Mouse (Mus musculus): ENCODE measurements around the gene Cyp2u1. TPM values are rescaled to one million over a fixed set of nuclear protein-coding genes. Genes with fewer than 3 reads are reported as not detected.

Gene Cyp2u1
- polyA plus RNA-seq, 1 experiment from 2014 or later: 1.5 TPM

DNA sequence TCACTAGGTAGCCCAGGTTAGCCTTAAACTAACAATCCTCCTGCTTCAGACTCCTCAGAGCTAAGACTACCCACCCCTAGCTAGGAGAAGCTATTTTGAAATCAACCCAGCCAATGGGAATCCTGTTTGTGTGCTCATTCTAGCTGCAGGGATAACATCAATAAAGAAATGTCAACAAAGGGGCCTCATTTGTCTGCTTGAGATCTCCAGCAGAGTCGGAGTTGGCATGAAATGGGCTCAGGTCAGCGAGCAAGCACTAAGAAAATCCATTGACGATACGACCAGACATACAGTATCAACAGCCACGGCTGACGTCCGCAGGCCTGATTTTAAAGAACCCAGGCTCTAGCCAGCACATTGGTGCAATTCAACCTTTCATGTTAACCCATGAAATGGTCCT is 24.2 kb upstream of the Cyp2u1 start:
- H3K9me3 ChIP-seq: no peaks in the 10 kb centered on the region
- DNase-seq (ENCODE audit: low spot score): no peak
- no peaks in the 10 kb centered on the region for H3K36me3 ChIP-seq (replicated peaks)
- 76% methylated on average over 7 of the region's 7 CpGs for WGBS
- no peaks in the 10 kb centered on the region for H3K27me3 ChIP-seq (replicated peaks; ENCODE audit: low read depth, poor library complexity, severe bottlenecking)
- no peak overlapping the region for H3K4me3 ChIP-seq
- H3K27ac ChIP-seq (replicated peaks): no peak overlapping the region
- H3K4me1 ChIP-seq: peaks cover 3% of the 10 kb centered on the region; the same call in 1 of the 2 replicates

DNA sequence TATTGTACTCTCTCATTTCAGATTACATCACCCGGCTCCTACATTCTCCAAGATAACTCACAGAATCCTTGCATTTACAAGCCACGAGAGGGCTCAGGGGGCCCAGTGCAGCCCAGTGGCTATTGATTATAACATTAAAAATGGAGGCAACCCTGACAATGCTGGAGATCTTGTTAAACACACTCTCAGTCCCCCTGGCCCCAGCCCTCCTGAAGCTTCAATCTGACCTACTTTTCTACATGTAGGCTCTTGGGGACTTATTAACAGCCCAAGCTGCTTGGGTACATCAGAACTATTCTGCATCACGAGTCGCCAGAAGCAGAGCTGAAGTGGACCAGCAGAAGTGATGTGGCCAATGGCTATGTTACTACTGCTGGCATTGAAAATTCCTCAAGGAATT is 23.6 kb upstream of the Cyp2u1 start:
- peaks cover 3% of the 10 kb centered on the region; the same call in 1 of the 2 replicates for H3K4me1 ChIP-seq
- no peak overlapping the region for H3K27ac ChIP-seq (replicated peaks)
- H3K36me3 ChIP-seq (replicated peaks): no peaks in the 10 kb centered on the region
- no peaks in the 10 kb centered on the region for H3K27me3 ChIP-seq (replicated peaks; ENCODE audit: low read depth, poor library complexity, severe bottlenecking)
- no peak overlapping the region for H3K4me3 ChIP-seq
- DNase-seq (ENCODE audit: low spot score): no peak
- H3K9me3 ChIP-seq: no peaks in the 10 kb centered on the region
- WGBS: 89% methylated on average over 4 of the region's 4 CpGs

DNA sequence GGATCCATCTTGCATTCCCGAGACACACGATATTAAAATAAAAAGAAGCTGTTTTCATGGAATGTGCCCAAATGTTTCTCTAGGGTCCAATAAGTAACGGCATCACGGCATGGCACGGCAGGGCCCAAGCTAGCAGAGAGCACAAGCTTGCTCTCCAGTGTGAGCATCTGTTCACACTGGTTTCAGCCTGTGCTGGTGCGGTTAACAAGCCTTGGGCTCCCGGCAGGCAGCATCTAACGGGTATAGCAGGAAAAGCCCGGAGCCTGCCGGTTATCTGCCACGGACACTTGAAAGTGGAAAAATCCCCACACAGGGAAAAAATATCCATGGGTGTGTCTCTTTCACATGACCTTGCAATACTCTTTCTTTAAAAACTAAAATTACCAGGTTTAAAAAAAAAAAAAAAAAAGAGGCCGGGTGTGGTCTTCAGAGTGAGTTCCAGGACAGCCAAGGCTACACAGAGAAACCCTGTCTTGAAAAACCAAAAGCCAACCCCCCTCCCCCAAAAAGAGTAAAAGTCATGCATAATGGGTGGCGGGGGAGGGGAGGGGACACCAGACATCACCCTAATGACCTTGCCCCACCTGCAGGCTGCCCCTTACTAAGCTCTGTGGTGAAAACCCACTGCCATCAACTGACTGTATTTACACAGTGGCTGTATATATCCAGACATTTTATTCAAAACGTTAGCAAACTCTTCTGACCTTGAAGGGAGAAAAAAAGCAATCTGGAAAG is 19.2 kb upstream of the Cyp2u1 start:
- Histone ChIP-seq H3K4me3 (no peak overlapping the region), H3K36me3 (replicated peaks) (no peaks in the 10 kb centered on the region), H3K27ac (replicated peaks) (no peak overlapping the region), H3K9me3 (no peaks in the 10 kb centered on the region), H3K27me3 (replicated peaks; ENCODE audit: low read depth, poor library complexity, severe bottlenecking) (peaks cover 5% of the 10 kb centered on the region; the same call in 1 of the 2 replicates), H3K4me1 (peaks cover 6% of the 10 kb centered on the region)
- WGBS: 76% methylated on average over 14 of the region's 14 CpGs
- DNase-seq (ENCODE audit: low spot score): no peak

DNA sequence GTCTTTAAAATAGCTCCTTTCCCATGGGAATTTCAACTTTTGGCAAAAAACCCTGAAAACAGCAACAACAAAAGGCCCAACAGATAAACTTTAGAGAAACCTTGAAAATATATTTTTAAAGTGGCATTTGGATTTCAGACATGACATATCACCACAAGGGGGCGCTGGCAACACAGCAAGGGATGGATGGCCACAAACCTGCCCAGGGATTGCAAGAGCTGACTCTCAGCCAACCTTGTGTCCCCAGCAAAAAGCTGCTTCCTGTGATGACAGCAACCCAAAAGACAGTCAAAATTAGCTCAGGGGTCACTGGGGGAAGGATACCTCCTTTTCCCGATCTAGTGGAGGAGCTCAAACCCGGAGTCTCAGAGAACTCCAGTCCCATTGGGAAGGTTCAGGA is 17.2 kb upstream of the Cyp2u1 start:
- Histone ChIP-seq H3K4me3 (no peak overlapping the region), H3K36me3 (replicated peaks) (no peaks in the 10 kb centered on the region), H3K4me1 (peaks cover 16% of the 10 kb centered on the region), H3K9me3 (no peaks in the 10 kb centered on the region), H3K27ac (replicated peaks) (no peak overlapping the region), H3K27me3 (replicated peaks; ENCODE audit: low read depth, poor library complexity, severe bottlenecking) (peaks cover 5% of the 10 kb centered on the region; the same call in 1 of the 2 replicates)
- peak; percentile 83 for DNase-seq (ENCODE audit: low spot score)
- 6% methylated on average over 3 of the region's 3 CpGs for WGBS

DNA sequence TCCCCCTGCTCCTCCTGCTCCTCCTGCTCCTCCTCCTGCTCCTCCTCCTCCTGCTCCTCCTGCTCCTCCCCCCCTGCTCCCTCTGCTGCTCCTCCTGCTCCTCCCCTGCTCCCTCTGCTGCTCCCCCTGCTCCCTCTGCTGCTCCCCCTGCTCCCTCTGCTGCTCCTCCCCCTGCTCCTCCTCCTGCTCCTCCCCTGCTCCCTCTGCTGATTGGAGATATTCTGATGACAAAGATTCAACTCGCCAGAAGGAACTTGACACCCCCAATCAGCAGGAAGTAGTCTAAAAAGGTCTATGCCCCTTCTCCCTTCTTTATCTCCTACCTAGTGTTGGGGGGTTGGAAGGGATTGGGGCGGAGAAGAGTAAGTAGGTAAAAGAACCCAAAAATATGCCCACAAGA is 15.2 kb upstream of the Cyp2u1 start:
- Histone ChIP-seq H3K27ac (replicated peaks) (no peak overlapping the region), H3K9me3 (no peaks in the 10 kb centered on the region), H3K36me3 (replicated peaks) (no peaks in the 10 kb centered on the region), H3K4me3 (no peak overlapping the region), H3K27me3 (replicated peaks; ENCODE audit: low read depth, poor library complexity, severe bottlenecking) (peaks cover 5% of the 10 kb centered on the region; the same call in 1 of the 2 replicates), H3K4me1 (peaks cover 16% of the 10 kb centered on the region)
- 55% methylated on average over 2 of the region's 2 CpGs for WGBS
- DNase-seq (ENCODE audit: low spot score): no peak

DNA sequence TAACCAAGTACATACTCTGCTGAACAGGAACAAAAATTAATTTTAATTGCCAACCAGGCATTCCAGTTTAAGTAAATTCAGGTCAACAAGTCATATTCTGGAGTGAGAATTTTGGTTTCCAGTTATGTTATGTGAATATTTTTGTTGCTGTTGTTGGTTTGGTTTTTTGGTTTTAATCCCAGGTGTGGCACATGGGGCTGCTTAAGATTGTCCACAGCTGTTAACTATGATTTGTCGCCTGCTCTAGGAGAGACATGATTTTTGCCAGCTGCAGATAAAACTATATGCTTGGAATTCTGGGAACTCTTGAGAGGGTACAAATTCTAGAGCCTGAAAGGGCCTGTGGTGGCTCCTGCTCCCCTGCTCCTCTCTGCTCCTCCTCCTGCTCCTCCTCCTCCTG is 14.1 kb upstream of the Cyp2u1 start:
- 85% methylated on average over 1 of the region's 1 CpGs for WGBS
- Histone ChIP-seq H3K9me3 (no peaks in the 10 kb centered on the region), H3K4me1 (peaks cover 13% of the 10 kb centered on the region), H3K27ac (replicated peaks) (no peak overlapping the region), H3K4me3 (no peak overlapping the region), H3K27me3 (replicated peaks; ENCODE audit: low read depth, poor library complexity, severe bottlenecking) (peaks cover 5% of the 10 kb centered on the region; the same call in 1 of the 2 replicates), H3K36me3 (replicated peaks) (no peaks in the 10 kb centered on the region)
- DNase-seq (ENCODE audit: low spot score): no peak

DNA sequence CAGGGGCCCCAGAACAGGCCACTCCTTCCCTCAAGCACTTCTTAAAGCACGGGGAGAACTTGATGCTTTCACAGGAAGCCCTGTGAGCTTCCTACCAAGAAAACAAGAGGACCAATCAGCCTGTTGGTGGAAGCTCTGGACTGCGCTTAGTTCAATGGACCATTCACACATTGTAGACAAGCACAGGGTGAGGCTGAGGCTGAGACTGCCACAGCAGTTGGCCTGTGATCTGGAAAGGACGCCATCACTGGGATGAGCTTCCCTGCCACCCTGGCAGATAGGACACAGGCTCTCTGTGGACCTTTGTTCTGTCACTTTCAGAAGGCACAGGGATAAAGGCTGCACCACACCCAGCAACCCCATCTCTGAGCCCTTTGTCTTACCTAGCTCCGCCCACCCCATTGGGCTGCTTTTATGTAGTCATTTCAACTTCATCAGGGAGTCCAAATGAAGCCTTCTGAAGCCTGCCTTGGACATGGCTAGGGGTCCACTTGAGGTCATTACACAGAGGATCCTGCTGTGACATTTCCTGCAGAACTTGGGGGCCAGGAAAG is 13.0 kb upstream of the Cyp2u1 start:
- H3K27ac ChIP-seq (replicated peaks): peak overlapping the region; percentile 35; the same call in 1 of the 2 replicates
- H3K4me3 ChIP-seq: no peak overlapping the region
- DNase-seq (ENCODE audit: low spot score): no peak

DNA sequence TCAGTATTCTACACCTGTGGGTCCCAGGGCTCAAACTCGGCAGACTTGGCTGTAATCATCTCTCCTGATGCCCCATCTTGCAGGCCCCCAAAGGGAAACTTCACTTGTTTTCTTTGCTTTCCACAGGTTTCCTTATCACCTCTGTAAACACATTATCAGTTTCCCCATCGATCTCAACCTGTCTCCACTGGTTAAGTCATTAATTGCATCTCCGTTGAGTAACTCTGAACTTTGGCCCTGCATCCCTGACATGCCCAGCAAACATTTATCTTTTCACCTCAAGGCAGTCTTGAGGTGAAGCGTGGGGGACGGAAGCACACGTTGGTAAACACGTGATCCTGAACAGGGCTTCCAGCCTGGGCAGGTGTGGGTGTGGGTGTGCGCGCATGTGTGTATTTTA is 9.3 kb upstream of the Cyp2u1 start:
- H3K27me3 ChIP-seq (replicated peaks; ENCODE audit: low read depth, poor library complexity, severe bottlenecking): no peaks in the 10 kb centered on the region
- DNase-seq (ENCODE audit: low spot score): no peak
- no peak overlapping the region for H3K27ac ChIP-seq (replicated peaks)
- 86% methylated on average over 9 of the region's 9 CpGs for WGBS
- peaks cover 13% of the 10 kb centered on the region for H3K9me3 ChIP-seq
- no peak overlapping the region for H3K4me3 ChIP-seq
- H3K4me1 ChIP-seq: peaks cover 9% of the 10 kb centered on the region
- no peaks in the 10 kb centered on the region for H3K36me3 ChIP-seq (replicated peaks)

More for the DNA sequence above, 13.0 kb upstream of the Cyp2u1 start:
- Histone ChIP-seq H3K4me1 (peaks cover 13% of the 10 kb centered on the region), H3K9me3 (no peaks in the 10 kb centered on the region), H3K27me3 (replicated peaks; ENCODE audit: low read depth, poor library complexity, severe bottlenecking) (peaks cover 5% of the 10 kb centered on the region; the same call in 1 of the 2 replicates), H3K36me3 (replicated peaks) (no peaks in the 10 kb centered on the region)
- WGBS: 51% methylated on average over 4 of the region's 4 CpGs

DNA sequence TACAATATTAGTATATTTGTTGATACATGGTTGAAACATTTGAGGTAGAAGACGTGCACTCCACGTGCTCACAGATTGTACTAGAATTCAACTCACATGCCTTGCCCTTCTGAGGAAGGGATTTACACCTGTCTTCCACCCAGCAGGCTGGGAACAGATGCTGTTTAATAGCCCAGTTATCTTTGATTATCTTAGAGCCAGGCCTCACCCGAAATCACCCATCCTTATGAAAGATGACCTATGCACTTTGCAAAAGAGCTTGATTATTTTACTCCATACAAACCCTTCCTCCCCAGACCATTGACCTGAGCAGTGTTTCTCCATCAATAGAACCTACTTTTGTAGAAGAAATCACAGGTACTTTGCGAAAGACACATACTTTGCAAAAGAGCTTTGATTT is 7.5 kb upstream of the Cyp2u1 start:
- Histone ChIP-seq H3K4me3 (no peak overlapping the region), H3K4me1 (peaks cover 2% of the 10 kb centered on the region; the same call in 1 of the 2 replicates), H3K36me3 (replicated peaks) (no peaks in the 10 kb centered on the region), H3K27ac (replicated peaks) (no peak overlapping the region), H3K9me3 (peaks cover 13% of the 10 kb centered on the region), H3K27me3 (replicated peaks; ENCODE audit: low read depth, poor library complexity, severe bottlenecking) (no peaks in the 10 kb centered on the region)
- DNase-seq (ENCODE audit: low spot score): no peak
- 87% methylated on average over 4 of the region's 4 CpGs for WGBS

DNA sequence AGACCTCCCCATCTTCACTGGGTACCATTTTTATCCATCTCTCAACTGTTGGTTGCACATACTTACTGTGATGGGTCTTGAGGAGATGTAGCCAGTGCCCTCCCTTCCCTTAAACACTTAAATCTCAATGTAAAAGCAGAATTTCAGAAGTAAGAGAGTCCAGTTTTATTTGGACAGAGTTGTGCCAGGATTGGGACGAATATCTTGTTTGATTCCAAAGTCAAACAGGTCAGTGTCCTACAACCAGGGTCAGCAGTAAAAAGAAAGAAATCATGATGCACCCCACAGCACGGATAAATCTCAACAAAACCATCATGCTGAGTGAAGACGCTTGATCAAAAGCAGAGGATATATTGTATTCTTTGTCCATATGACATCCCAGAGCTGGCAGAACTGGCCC is 4.8 kb upstream of the Cyp2u1 start:
- H3K27ac ChIP-seq (replicated peaks): no peak overlapping the region
- WGBS: 90% methylated on average over 3 of the region's 3 CpGs
- peaks cover 13% of the 10 kb centered on the region for H3K9me3 ChIP-seq
- no peak for DNase-seq (ENCODE audit: low spot score)
- H3K4me3 ChIP-seq: no peak overlapping the region
- H3K27me3 ChIP-seq (replicated peaks; ENCODE audit: low read depth, poor library complexity, severe bottlenecking): peaks cover 18% of the 10 kb centered on the region
- H3K4me1 ChIP-seq: peaks cover 5% of the 10 kb centered on the region; the same call in 1 of the 2 replicates
- H3K36me3 ChIP-seq (replicated peaks): no peaks in the 10 kb centered on the region

DNA sequence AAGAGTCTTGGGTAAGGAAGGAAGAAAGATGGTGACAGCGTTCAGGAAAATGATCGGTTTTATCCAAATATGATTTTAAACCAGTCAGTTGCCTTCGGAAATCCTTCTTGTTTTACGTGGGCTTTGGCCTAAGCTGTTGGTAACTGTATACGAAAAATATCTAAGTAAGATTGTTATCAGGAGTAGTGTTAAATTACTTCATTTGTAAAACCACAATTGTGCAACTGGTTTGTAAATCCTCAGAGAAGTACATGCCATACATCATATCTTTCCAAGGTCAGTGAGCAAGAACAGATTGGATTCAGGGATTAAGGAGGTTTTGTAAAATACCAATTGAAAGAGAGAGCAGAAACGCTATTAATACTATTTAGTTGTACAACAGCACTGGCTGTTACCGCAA is 3.2 kb upstream of the Cyp2u1 start:
- H3K27me3 ChIP-seq (replicated peaks; ENCODE audit: low read depth, poor library complexity, severe bottlenecking): peaks cover 26% of the 10 kb centered on the region
- no peak for DNase-seq (ENCODE audit: low spot score)
- 91% methylated on average over 7 of the region's 7 CpGs for WGBS

DNA sequence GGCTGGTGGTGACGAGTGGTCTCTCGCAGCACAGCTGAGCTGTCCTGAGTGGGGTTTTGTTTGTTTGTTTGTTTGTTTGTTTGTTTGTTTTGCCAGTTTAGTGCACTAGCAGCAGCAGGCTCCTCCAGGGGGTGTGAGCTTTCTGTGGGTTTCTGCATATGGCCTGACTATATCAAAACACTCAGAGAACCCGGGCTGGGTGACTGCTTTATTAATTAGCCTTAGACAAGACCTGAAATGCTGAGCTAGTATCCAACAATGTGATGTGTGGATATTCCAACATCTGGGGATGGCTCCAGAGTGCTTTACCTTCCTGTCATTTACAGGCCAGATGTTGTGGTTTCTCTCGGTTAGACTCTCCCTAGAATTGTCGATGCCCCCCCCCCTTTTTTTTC is 290 bp upstream of the Cyp2u1 start:
- Histone ChIP-seq H3K27me3 (replicated peaks; ENCODE audit: low read depth, poor library complexity, severe bottlenecking) (peaks cover 32% of the 10 kb centered on the region), H3K27ac (replicated peaks) (peak overlapping the region; percentile 77; the same call in 1 of the 2 replicates), H3K36me3 (replicated peaks) (no peaks in the 10 kb centered on the region), H3K4me3 (peak overlapping the region; percentile 84), H3K9me3 (0 out of 2 replicates have a peak, but pooled peaks cover under 1% of the 10 kb centered on the region), H3K4me1 (peaks cover 17% of the 10 kb centered on the region)
- WGBS: 23% methylated on average over 5 of the region's 5 CpGs
- no peak for DNase-seq (ENCODE audit: low spot score)

More for the DNA sequence above, 3.2 kb upstream of the Cyp2u1 start:
- Histone ChIP-seq H3K27ac (replicated peaks) (no peak overlapping the region), H3K4me3 (no peak overlapping the region), H3K4me1 (peaks cover 11% of the 10 kb centered on the region), H3K9me3 (peaks cover 13% of the 10 kb centered on the region), H3K36me3 (replicated peaks) (no peaks in the 10 kb centered on the region)

DNA sequence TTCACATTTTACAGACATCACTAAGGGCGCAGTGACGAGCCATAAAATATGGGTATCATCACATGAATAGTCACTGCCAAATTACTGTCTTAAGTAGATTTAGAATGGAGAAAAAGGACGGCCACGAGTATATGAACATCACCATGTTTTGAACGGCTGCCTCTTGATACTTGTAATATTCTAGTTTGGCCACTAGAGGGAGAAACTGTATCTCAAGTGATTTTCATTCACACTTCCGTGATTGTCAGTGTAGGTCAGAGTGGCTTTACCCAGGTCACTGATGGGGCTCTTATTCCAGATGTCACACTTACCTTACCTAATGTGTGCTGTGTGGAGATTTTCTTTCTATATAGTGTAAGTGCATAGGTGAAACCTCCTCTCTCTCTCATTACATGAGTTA is 3.1 kb downstream of the Cyp2u1 start:
- Histone ChIP-seq H3K27me3 (replicated peaks; ENCODE audit: low read depth, poor library complexity, severe bottlenecking) (peaks cover 28% of the 10 kb centered on the region), H3K27ac (replicated peaks) (no peak overlapping the region), H3K4me1 (peaks cover 25% of the 10 kb centered on the region), H3K9me3 (no peaks in the 10 kb centered on the region), H3K36me3 (replicated peaks) (no peaks in the 10 kb centered on the region), H3K4me3 (no peak overlapping the region)
- no peak for DNase-seq (ENCODE audit: low spot score)
- whole genome bisulfite sequencing: 14% methylated on average over 6 of the region's 6 CpGs
